11 mouse cellular contexts compared by ENCODE assay signal in the genomic region with DNA sequence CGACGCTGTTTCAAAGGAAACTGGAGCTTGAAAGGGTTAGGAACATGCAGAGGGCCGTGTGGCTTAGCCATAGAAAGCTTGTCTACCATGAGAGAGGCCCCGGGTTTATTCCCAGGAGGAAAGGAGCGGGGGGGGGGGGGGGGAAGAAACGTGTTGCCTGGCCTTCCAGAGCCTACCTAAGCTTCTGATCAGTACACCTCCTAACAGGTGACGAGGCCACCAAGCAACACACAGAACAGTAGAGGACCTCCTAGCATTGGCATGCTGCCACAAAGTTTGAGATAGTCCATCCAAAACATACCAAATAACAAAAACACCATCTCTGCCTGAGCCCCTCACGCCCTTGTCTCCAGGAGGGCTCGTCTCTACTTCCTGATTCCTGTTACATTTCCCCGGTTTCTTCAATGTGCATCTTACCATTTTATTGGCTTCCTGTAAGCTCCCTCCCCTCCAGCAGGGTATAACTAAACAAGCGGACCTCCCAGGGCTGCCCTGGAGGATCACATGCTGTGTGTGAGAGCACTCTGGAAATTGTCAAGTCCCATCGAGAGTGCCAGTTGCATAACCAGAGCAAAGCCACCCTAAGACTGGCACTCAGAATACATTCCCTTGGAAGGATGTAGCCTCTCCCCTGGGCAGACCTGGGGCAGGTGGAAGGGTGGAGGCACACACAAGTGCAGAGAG. TPM values are rescaled to one million over a fixed set of nuclear protein-coding genes. Genes with fewer than 3 reads are reported as not detected.
DNase-seq lines count a peak whose midpoint lies in the region; ATAC-seq and TF ChIP-seq lines count a peak whose summit lies in the region.
"Had no signal": no experiment of that assay in that cellular context is flagged by ENCODE, and none has a peak within 500 bp of the region (broad histone marks: within the 10 kb centered on the region; RNA-seq: fewer than 3 reads in every experiment).

No protein-coding gene starts in this region.

- no peak overlapping the region for H3K9ac ChIP-seq in forebrain, embryonic 14.5 days (ENCODE audit: low read length)
- no peak overlapping the region for H3K9ac ChIP-seq in kidney, postnatal 0 days (ENCODE audit: low read depth, low read length)
- H3K9ac ChIP-seq: midbrain, embryonic 13.5 days had no signal

- TF ChIP-seq CTCF in kidney, postnatal 0 days (IDR thresholded peaks at IDR 0.05; ENCODE audit: low read depth): no peak; the same call in 1 of the 2 replicates

- no peak for ATAC-seq in forebrain, embryonic 14.5 days
- no peak for ATAC-seq in kidney, postnatal 0 days (replicated peaks; ENCODE audit: low FRiP score, low read depth)
- peak; percentile 23 for ATAC-seq in granulocyte monocyte progenitor cell, adult 5-6 weeks (replicated peaks; ENCODE audit: poor library complexity, severe bottlenecking)
- ATAC-seq: midbrain, embryonic 13.5 days had no signal

- no peak overlapping the region for H3K4me2 ChIP-seq in forebrain, embryonic 14.5 days (ENCODE audit: low read length)
- H3K4me2 ChIP-seq in kidney, postnatal 0 days (ENCODE audit: low read length): no peak overlapping the region
- H3K4me2 ChIP-seq: midbrain, embryonic 13.5 days had no signal

- peaks cover 23% of the 10 kb centered on the region for H3K36me3 ChIP-seq in forebrain, embryonic 10.5 days (replicated peaks)
- H3K36me3 ChIP-seq in forebrain, embryonic 14.5 days (ENCODE audit: control insufficient read depth, insufficient read depth, low read length): no peaks in the 10 kb centered on the region
- H3K36me3 ChIP-seq in kidney, postnatal 0 days (ENCODE audit: insufficient read depth, low read length): 0 out of 2 replicates have a peak, but pooled peaks cover 14% of the 10 kb centered on the region

- no peaks in the 10 kb centered on the region for H3K9me3 ChIP-seq in forebrain, embryonic 10.5 days
- H3K9me3 ChIP-seq in forebrain, embryonic 14.5 days (replicated peaks; ENCODE audit: control insufficient read depth, low read length): no peaks in the 10 kb centered on the region
- H3K9me3 ChIP-seq in kidney, postnatal 0 days (replicated peaks; ENCODE audit: low read length): no peaks in the 10 kb centered on the region
- H3K9me3 ChIP-seq: midbrain, embryonic 13.5 days had no signal

- no peak overlapping the region for H3K4me3 ChIP-seq in forebrain, embryonic 10.5 days
- H3K4me3 ChIP-seq in forebrain, embryonic 14.5 days (ENCODE audit: low read depth, low read length): no peak overlapping the region
- no peak overlapping the region for H3K4me3 ChIP-seq in kidney, postnatal 0 days (replicated peaks; ENCODE audit: low read depth, low read length)
- H3K4me3 ChIP-seq: midbrain, embryonic 13.5 days had no signal

- no peak for DNase-seq in forebrain, embryonic 10.5 days (ENCODE audit: extremely low spot score, low spot score)
- no peak for DNase-seq in forebrain, embryonic 14.5 days (ENCODE audit: low spot score)
- DNase-seq in kidney, postnatal 0 days (ENCODE audit: low spot score): peak; percentile 19
- no peak for DNase-seq in kidney, adult 8-10 months
- DNase-seq in lung, postnatal 25 days (ENCODE audit: low spot score): peak; percentile 92
- no peak for DNase-seq in right cerebral cortex, adult 18-20 months
- no peak for DNase-seq in layer of hippocampus, adult 9-10 months (ENCODE audit: low spot score)
- DNase-seq: right cerebral cortex, postnatal 14 days had no signal

- H3K27ac ChIP-seq in forebrain, embryonic 10.5 days: 0 out of 2 replicates have a peak overlapping the region, but pooled peaks have one; percentile 30
- no peak overlapping the region; the same call in 1 of the 2 replicates for H3K27ac ChIP-seq in forebrain, embryonic 14.5 days (ENCODE audit: low read depth, low read length)
- H3K27ac ChIP-seq in kidney, postnatal 0 days: peak overlapping the region; percentile 84; the same call in 1 of the 2 replicates

- 64% methylated on average over 12 of the region's 12 CpGs for WGBS in forebrain, embryonic 10.5 days
- 51% methylated on average over 12 of the region's 12 CpGs for WGBS in forebrain, embryonic 14.5 days
- 32% methylated on average over 11 of the region's 12 CpGs for WGBS in kidney, postnatal 0 days

- peaks cover 28% of the 10 kb centered on the region for H3K27me3 ChIP-seq in forebrain, embryonic 10.5 days (ENCODE audit: poor library complexity, severe bottlenecking)
- no peaks in the 10 kb centered on the region for H3K27me3 ChIP-seq in forebrain, embryonic 14.5 days (replicated peaks; ENCODE audit: control insufficient read depth, insufficient read depth, low read length)
- no peaks in the 10 kb centered on the region for H3K27me3 ChIP-seq in kidney, postnatal 0 days (ENCODE audit: insufficient read depth, low read length)
- H3K27me3 ChIP-seq: midbrain, embryonic 13.5 days had no signal

- peaks cover 72% of the 10 kb centered on the region for H3K4me1 ChIP-seq in forebrain, embryonic 10.5 days
- peaks cover 29% of the 10 kb centered on the region for H3K4me1 ChIP-seq in forebrain, embryonic 14.5 days (ENCODE audit: control insufficient read depth, insufficient read depth, low read length)
- peaks cover 61% of the 10 kb centered on the region for H3K4me1 ChIP-seq in kidney, postnatal 0 days (replicated peaks; ENCODE audit: insufficient read depth, low read length)

RNA-seq across cellular contexts. Expression of gene Hdac7, which starts 21.6 kb away (rescaled TPM):
- 21.6 and 25.3 TPM in 2 replicates for polyA plus RNA-seq in forebrain, embryonic 10.5 days (2016; fragmentation: Nextera tagmentation; extraction: Ambion mirVana)
- 19.5 and 20.0 TPM in 2 replicates for polyA plus RNA-seq in forebrain, embryonic 14.5 days (2014; fragmentation: Nextera tagmentation; extraction: Ambion mirVana)
- polyA plus RNA-seq in kidney, postnatal 0 days (2015; fragmentation: Nextera tagmentation; extraction: Ambion mirVana): 24.5 and 24.7 TPM in 2 replicates
- total RNA-seq in granulocyte monocyte progenitor cell, adult 5-6 weeks (2014; fragmentation: Nextera tagmentation): 33.3 and 52.1 TPM in 2 replicates
- total RNA-seq in granulocyte monocyte progenitor cell, adult 5-6 weeks (2017): 3.5 and 6.1 TPM in 2 replicates

RNA-seq across cellular contexts. Expression of gene Slc48a1, which starts 44.4 kb away (rescaled TPM):
- 28.7 and 32.2 TPM in 2 replicates for polyA plus RNA-seq in forebrain, embryonic 10.5 days (2016; fragmentation: Nextera tagmentation; extraction: Ambion mirVana)
- 65.4 and 69.1 TPM in 2 replicates for polyA plus RNA-seq in forebrain, embryonic 14.5 days (2014; fragmentation: Nextera tagmentation; extraction: Ambion mirVana)
- polyA plus RNA-seq in kidney, postnatal 0 days (2015; fragmentation: Nextera tagmentation; extraction: Ambion mirVana): 86.9 and 108 TPM in 2 replicates
- 97.0 and 99.2 TPM in 2 replicates for total RNA-seq in granulocyte monocyte progenitor cell, adult 5-6 weeks (2014; fragmentation: Nextera tagmentation)
- 67.6 and 71.6 TPM in 2 replicates for total RNA-seq in granulocyte monocyte progenitor cell, adult 5-6 weeks (2017)

RNA-seq across cellular contexts. Expression of gene Rapgef3, which starts 54.9 kb away (rescaled TPM):
- 5.4 and 6.3 TPM in 2 replicates for polyA plus RNA-seq in forebrain, embryonic 10.5 days (2016; fragmentation: Nextera tagmentation; extraction: Ambion mirVana)
- polyA plus RNA-seq in forebrain, embryonic 14.5 days (2014; fragmentation: Nextera tagmentation; extraction: Ambion mirVana): 4.9 and 6.4 TPM in 2 replicates
- 27.5 and 29.2 TPM in 2 replicates for polyA plus RNA-seq in kidney, postnatal 0 days (2015; fragmentation: Nextera tagmentation; extraction: Ambion mirVana)
- total RNA-seq in granulocyte monocyte progenitor cell, adult 5-6 weeks (2014; fragmentation: Nextera tagmentation): 8.4 and 33.0 TPM in 2 replicates
- 11.9 and 19.1 TPM in 2 replicates for total RNA-seq in granulocyte monocyte progenitor cell, adult 5-6 weeks (2017)
- polyA plus RNA-seq: activated CD4-positive, CD25-positive, alpha-beta regulatory T cell, adult 4 months had no signal

Comparison
In these comparisons a context has a peak if more than half of its experiments do, and no peak if none do; other contexts are left out.
1. DNase-seq: peak in kidney, postnatal 0 days (single experiment) and lung, postnatal 25 days (single experiment); none in forebrain, embryonic 10.5 days (single experiment), forebrain, embryonic 14.5 days (single experiment), kidney, adult 8-10 months (0 of 2), right cerebral cortex, adult 18-20 months (single experiment) and layer of hippocampus, adult 9-10 months (single experiment).